8 mouse cellular contexts compared by ENCODE assay signal in genomic region chr1:135698996-135699705, GRCm38 (mm10). TPM values are rescaled to one million over a fixed set of nuclear protein-coding genes. Genes with fewer than 3 reads are reported as not detected.
DNase-seq lines count a peak whose midpoint lies in the region; ATAC-seq and TF ChIP-seq lines count a peak whose summit lies in the region.

No protein-coding gene starts in this region.

- no peak overlapping the region for H3K27ac ChIP-seq in intestine, postnatal 0 days (ENCODE audit: low read depth, low read length)
- no peak overlapping the region for H3K27ac ChIP-seq in limb, embryonic 10.5 days
- H3K27ac ChIP-seq in midbrain, embryonic 10.5 days (replicated peaks): 0 out of 2 replicates have a peak overlapping the region, but pooled peaks have one; percentile 33

- no peak overlapping the region for H3K9ac ChIP-seq in intestine, postnatal 0 days (ENCODE audit: low read depth, low read length)

- WGBS in intestine, postnatal 0 days: 9% methylated on average over 29 of the region's 29 CpGs
- 3% methylated on average over 29 of the region's 29 CpGs for WGBS in limb, embryonic 10.5 days
- 3% methylated on average over 29 of the region's 29 CpGs for WGBS in midbrain, embryonic 10.5 days

- peaks cover 4% of the 10 kb centered on the region; the same call in 1 of the 2 replicates for H3K4me1 ChIP-seq in intestine, postnatal 0 days (replicated peaks; ENCODE audit: control insufficient read depth, insufficient read depth, low read length)
- peaks cover 27% of the 10 kb centered on the region for H3K4me1 ChIP-seq in limb, embryonic 10.5 days
- H3K4me1 ChIP-seq in midbrain, embryonic 10.5 days: peaks cover 19% of the 10 kb centered on the region

- peak; percentile 90 for TF ChIP-seq CTCF in intestine, postnatal 0 days (IDR thresholded peaks at IDR 0.05; ENCODE audit: low read depth)

- peak overlapping the region; percentile 57 for H3K4me2 ChIP-seq in intestine, postnatal 0 days (replicated peaks; ENCODE audit: low read depth)

- DNase-seq in adrenal gland, adult 18-20 months (ENCODE audit: low spot score in 2 of 2): peak; percentile 81 to 89
- DNase-seq in embryo, embryonic 11 days: peak; percentile 88
- DNase-seq in limb, embryonic 10.5 days (ENCODE audit: low spot score): peak; percentile 80
- DNase-seq in midbrain, embryonic 10.5 days (ENCODE audit: low spot score): peak; percentile 72
- DNase-seq in skeletal muscle tissue, adult 2 months (ENCODE audit: low read depth, low spot score): peak; percentile 61

- H3K27me3 ChIP-seq in intestine, postnatal 0 days (replicated peaks; ENCODE audit: control insufficient read depth, insufficient read depth, low read length): no peaks in the 10 kb centered on the region; the same call in 1 of the 2 replicates
- H3K27me3 ChIP-seq in limb, embryonic 10.5 days (ENCODE audit: low read depth, poor library complexity, severe bottlenecking): peaks cover 21% of the 10 kb centered on the region
- peaks cover 42% of the 10 kb centered on the region for H3K27me3 ChIP-seq in midbrain, embryonic 10.5 days (ENCODE audit: low read depth, poor library complexity, severe bottlenecking)

- H3K4me3 ChIP-seq in intestine, postnatal 0 days (ENCODE audit: low read depth, low read length): peak overlapping the region; percentile 16
- peak overlapping the region; percentile 47 for H3K4me3 ChIP-seq in limb, embryonic 10.5 days
- peak overlapping the region; percentile 50 for H3K4me3 ChIP-seq in midbrain, embryonic 10.5 days

- ATAC-seq in granulocyte monocyte progenitor cell, adult 5-6 weeks (replicated peaks; ENCODE audit: poor library complexity, severe bottlenecking): peak; percentile 71
- ATAC-seq in intestine, postnatal 0 days: peak; percentile 52
- ATAC-seq in activated CD4-positive, CD25-positive, alpha-beta regulatory T cell, adult 4 months: no peak

- no peaks in the 10 kb centered on the region for H3K9me3 ChIP-seq in intestine, postnatal 0 days (ENCODE audit: control insufficient read depth)
- no peaks in the 10 kb centered on the region for H3K9me3 ChIP-seq in limb, embryonic 10.5 days (replicated peaks)
- no peaks in the 10 kb centered on the region; the same call in 1 of the 2 replicates for H3K9me3 ChIP-seq in midbrain, embryonic 10.5 days (replicated peaks)

- no peaks in the 10 kb centered on the region for H3K36me3 ChIP-seq in intestine, postnatal 0 days (ENCODE audit: control insufficient read depth, insufficient read depth)
- H3K36me3 ChIP-seq in limb, embryonic 10.5 days: no peaks in the 10 kb centered on the region
- no peaks in the 10 kb centered on the region for H3K36me3 ChIP-seq in midbrain, embryonic 10.5 days

RNA-seq across cellular contexts. Expression of gene Csrp1, which starts 20.7 kb away (rescaled TPM):
- total RNA-seq in adrenal gland, adult 18-20 months (2021): 100 to 1,000 TPM in 1 of 2 experiments, 10 to 100 TPM in 1; 63.7 to 118 TPM
- total RNA-seq in granulocyte monocyte progenitor cell, adult 5-6 weeks (2014; fragmentation: Nextera tagmentation): 130 and 138 TPM in 2 replicates
- total RNA-seq in granulocyte monocyte progenitor cell, adult 5-6 weeks (2017): 104 and 135 TPM in 2 replicates
- polyA plus RNA-seq in intestine, postnatal 0 days (2015; fragmentation: Nextera tagmentation; extraction: Ambion mirVana): 284 and 285 TPM in 2 replicates
- 46.3 and 54.4 TPM in 2 replicates for polyA plus RNA-seq in limb, embryonic 10.5 days (2016; fragmentation: Nextera tagmentation; extraction: Ambion mirVana)
- polyA plus RNA-seq in midbrain, embryonic 10.5 days (2016; fragmentation: Nextera tagmentation; extraction: Ambion mirVana): 41.9 and 44.9 TPM in 2 replicates
- polyA plus RNA-seq in activated CD4-positive, CD25-positive, alpha-beta regulatory T cell, adult 4 months (2017; shearing (Covaris generic)): 10 to 100 TPM; 14.5 to 35.2 TPM
